Mouse (Mus musculus): Measurements from ENCODE around the gene Nfkb1. TPM values are rescaled to one million over a fixed set of nuclear protein-coding genes. Genes with fewer than 3 reads are reported as not detected.

Nfkb1 gene
- polyA plus RNA-seq, 1 experiment, result 46.0 TPM

DNA sequence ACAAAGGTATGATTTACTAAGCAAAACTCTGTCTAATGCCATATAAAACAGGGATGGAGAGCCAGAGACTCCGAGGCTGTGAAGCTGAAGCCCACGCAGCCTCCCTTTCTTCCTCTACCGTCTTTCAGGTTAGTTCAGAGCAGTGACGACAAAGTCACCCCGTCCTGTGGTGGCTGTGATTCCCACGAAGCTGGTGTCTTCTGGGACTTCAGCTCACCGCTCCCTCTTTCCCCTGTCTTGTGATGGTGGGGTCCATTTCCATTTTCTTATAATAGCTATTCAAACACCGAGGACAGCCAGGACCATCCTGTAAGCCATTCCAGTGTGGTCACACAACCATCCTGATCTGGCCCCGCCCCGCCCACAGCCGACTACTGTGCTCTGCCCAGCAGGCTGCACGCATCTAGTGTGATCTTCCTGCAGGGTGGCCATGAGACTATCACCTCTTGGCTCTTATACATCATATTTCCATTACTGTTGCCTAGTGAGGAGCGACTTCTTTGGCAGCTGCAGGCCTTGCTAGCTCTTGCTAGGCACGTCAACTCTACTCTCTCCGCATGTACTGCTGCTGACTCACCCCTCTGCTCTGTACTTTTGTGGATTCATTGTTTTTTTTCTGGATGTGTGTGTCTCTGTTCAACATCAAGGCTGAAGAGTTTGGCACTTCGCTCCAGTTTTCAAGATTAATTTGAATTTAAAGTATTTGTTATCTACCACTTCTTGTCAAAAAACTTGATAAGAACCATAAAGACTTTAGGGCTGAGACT is 50.3 kb downstream of the Nfkb1 start:
- Histone ChIP-seq H3K27me3 (replicated peaks; ENCODE audit: control insufficient read depth, insufficient read depth, low read length) (no peaks in the 10 kb centered on the region), H3K4me1 (ENCODE audit: control insufficient read depth, insufficient read depth, low read length) (no peaks in the 10 kb centered on the region), H3K27ac (ENCODE audit: insufficient read depth, low read depth, low read length) (no peak overlapping the region), H3K4me3 (ENCODE audit: insufficient read depth, low read depth, low read length) (no peak overlapping the region), H3K36me3 (ENCODE audit: control insufficient read depth, insufficient read depth, low read length) (no peaks in the 10 kb centered on the region)
- DNase-seq, result no peak
- TF ChIP-seq CTCF (conservative IDR thresholded peaks at IDR 0.05; ENCODE audit: insufficient read depth, insufficient read length, low read depth, low read length) (no peak), POLR2A (IDR thresholded peaks at IDR 0.05; ENCODE audit: low read depth, low read length) (no peak)
- 95% methylated on average over 16 of the region's 16 CpGs for WGBS

- 79% methylated on average over 5 of the region's 5 CpGs for WGBS
- H3K4me1 ChIP-seq (ENCODE audit: control insufficient read depth, insufficient read depth, low read length), result no peaks in the 10 kb centered on the region
- DNase-seq, result no peak
- no peak for TF ChIP-seq POLR2A (IDR thresholded peaks at IDR 0.05; ENCODE audit: low read depth, low read length)
- TF ChIP-seq CTCF (conservative IDR thresholded peaks at IDR 0.05; ENCODE audit: insufficient read depth, insufficient read length, low read depth, low read length), result no peak
- no peaks in the 10 kb centered on the region for H3K27me3 ChIP-seq (replicated peaks; ENCODE audit: control insufficient read depth, insufficient read depth, low read length)
- no peaks in the 10 kb centered on the region for H3K36me3 ChIP-seq (ENCODE audit: control insufficient read depth, insufficient read depth, low read length)
- H3K4me3 ChIP-seq (ENCODE audit: insufficient read depth, low read depth, low read length), result no peak overlapping the region
- no peak overlapping the region for H3K27ac ChIP-seq (ENCODE audit: insufficient read depth, low read depth, low read length)
These were observed 51.1 kb downstream of the Nfkb1 start for GRCm38 (mm10) chr3:135640203-135640602.

DNA sequence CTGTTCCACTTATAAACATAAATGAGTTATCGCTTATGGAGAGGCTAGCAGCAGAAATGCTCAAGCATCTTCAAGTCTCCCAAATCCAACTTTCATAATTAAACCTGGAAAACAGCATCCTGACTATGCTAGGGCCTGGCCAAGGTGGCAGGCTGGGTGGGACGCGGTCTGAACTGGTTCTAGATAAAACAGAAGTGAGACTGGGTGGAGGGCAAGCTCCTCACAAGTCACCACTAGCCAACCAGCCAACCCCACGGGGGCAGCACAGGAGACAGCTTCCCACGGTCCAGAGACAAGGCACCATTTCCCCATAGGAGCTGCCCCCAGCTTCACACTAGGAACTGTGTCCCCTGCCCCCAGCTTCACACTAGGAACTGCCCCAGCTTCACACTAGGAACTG is 53.8 kb downstream of the Nfkb1 start:
- no peak overlapping the region for H3K4me3 ChIP-seq (ENCODE audit: insufficient read depth, low read depth, low read length)
- H3K36me3 ChIP-seq (ENCODE audit: control insufficient read depth, insufficient read depth, low read length), result no peaks in the 10 kb centered on the region
- no peaks in the 10 kb centered on the region for H3K27me3 ChIP-seq (replicated peaks; ENCODE audit: control insufficient read depth, insufficient read depth, low read length)
- TF ChIP-seq POLR2A (IDR thresholded peaks at IDR 0.05; ENCODE audit: low read depth, low read length) (no peak), CTCF (conservative IDR thresholded peaks at IDR 0.05; ENCODE audit: insufficient read depth, insufficient read length, low read depth, low read length) (no peak)
- WGBS, result 84% methylated on average over 5 of the region's 5 CpGs
- no peak for DNase-seq
- no peaks in the 10 kb centered on the region for H3K4me1 ChIP-seq (ENCODE audit: control insufficient read depth, insufficient read depth, low read length)
- H3K27ac ChIP-seq (ENCODE audit: insufficient read depth, low read depth, low read length), result no peak overlapping the region

DNA sequence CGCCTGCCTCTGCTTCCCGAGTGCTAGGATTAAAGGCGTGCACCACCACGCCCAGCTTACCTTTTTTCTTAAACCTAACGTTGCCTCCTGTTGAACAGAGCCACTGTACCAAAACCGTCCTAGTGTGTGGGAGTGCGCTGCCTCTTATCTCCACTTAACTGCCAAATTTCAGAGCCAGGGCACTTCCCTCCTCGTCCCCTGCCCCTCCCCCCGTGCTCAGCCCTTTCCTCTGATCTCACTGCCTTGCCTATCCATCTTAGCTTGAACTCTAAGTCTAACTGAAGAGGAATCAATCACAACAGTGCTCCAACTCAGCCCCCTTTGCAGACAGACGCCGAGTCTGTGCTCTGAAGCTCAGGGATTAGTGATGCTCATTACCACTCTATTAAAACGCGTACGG is 54.9 kb downstream of the Nfkb1 start:
- no peak overlapping the region for H3K27ac ChIP-seq (ENCODE audit: insufficient read depth, low read depth, low read length)
- no peaks in the 10 kb centered on the region for H3K27me3 ChIP-seq (replicated peaks; ENCODE audit: control insufficient read depth, insufficient read depth, low read length)
- no peak for TF ChIP-seq CTCF (conservative IDR thresholded peaks at IDR 0.05; ENCODE audit: insufficient read depth, insufficient read length, low read depth, low read length)
- no peak for TF ChIP-seq POLR2A (IDR thresholded peaks at IDR 0.05; ENCODE audit: low read depth, low read length)
- peak; percentile 6 for DNase-seq
- H3K4me3 ChIP-seq (ENCODE audit: insufficient read depth, low read depth, low read length), result no peak overlapping the region
- 65% methylated on average over 14 of the region's 14 CpGs for WGBS
- no peaks in the 10 kb centered on the region for H3K4me1 ChIP-seq (ENCODE audit: control insufficient read depth, insufficient read depth, low read length)
- H3K36me3 ChIP-seq (ENCODE audit: control insufficient read depth, insufficient read depth, low read length), result no peaks in the 10 kb centered on the region

- Histone ChIP-seq H3K36me3 (ENCODE audit: control insufficient read depth, insufficient read depth, low read length) (no peaks in the 10 kb centered on the region), H3K4me1 (ENCODE audit: control insufficient read depth, insufficient read depth, low read length) (no peaks in the 10 kb centered on the region), H3K4me3 (ENCODE audit: insufficient read depth, low read depth, low read length) (no peak overlapping the region), H3K27ac (ENCODE audit: insufficient read depth, low read depth, low read length) (no peak overlapping the region), H3K27me3 (replicated peaks; ENCODE audit: control insufficient read depth, insufficient read depth, low read length) (no peaks in the 10 kb centered on the region)
- no peak for TF ChIP-seq CTCF (conservative IDR thresholded peaks at IDR 0.05; ENCODE audit: insufficient read depth, insufficient read length, low read depth, low read length)
- TF ChIP-seq POLR2A (IDR thresholded peaks at IDR 0.05; ENCODE audit: low read depth, low read length), result no peak
- DNase-seq, result no peak
- WGBS, result 79% methylated on average over 14 of the region's 14 CpGs
These were observed 55.5 kb downstream of the Nfkb1 start for GRCm38 (mm10) chr3:135635646-135636434.

- no peaks in the 10 kb centered on the region for H3K4me1 ChIP-seq (ENCODE audit: control insufficient read depth, insufficient read depth, low read length)
- H3K27me3 ChIP-seq (replicated peaks; ENCODE audit: control insufficient read depth, insufficient read depth, low read length), result no peaks in the 10 kb centered on the region
- DNase-seq, result no peak
- TF ChIP-seq CTCF (conservative IDR thresholded peaks at IDR 0.05; ENCODE audit: insufficient read depth, insufficient read length, low read depth, low read length) (no peak), POLR2A (IDR thresholded peaks at IDR 0.05; ENCODE audit: low read depth, low read length) (no peak)
- 90% methylated on average over 1 of the region's 1 CpGs for WGBS
- no peak overlapping the region for H3K4me3 ChIP-seq (ENCODE audit: insufficient read depth, low read depth, low read length)
- no peak overlapping the region for H3K27ac ChIP-seq (ENCODE audit: insufficient read depth, low read depth, low read length)
- H3K36me3 ChIP-seq (ENCODE audit: control insufficient read depth, insufficient read depth, low read length), result no peaks in the 10 kb centered on the region
These were observed 56.3 kb downstream of the Nfkb1 start for GRCm38 (mm10) chr3:135635030-135635429.

DNA sequence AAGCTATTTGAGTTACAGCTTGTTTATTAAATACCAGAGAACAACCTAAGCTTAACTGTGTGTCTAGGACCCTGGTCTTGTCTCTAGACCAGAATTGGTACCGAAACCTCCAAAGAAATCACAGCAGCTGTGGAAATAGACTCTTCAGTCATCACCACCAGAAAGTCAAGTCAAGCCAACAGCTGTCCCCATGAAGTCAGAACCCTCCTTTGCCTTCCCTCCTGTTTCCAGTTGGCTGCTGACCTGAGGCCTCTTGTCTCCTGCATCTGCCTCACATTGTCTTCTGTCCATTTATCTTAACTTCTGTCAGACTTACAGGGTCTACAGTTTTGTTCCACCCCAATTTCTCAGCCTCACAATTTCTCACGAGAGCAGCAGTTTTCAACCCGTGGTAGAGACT is 57.1 kb downstream of the Nfkb1 start:
- Histone ChIP-seq H3K27ac (ENCODE audit: insufficient read depth, low read depth, low read length) (no peak overlapping the region), H3K4me1 (ENCODE audit: control insufficient read depth, insufficient read depth, low read length) (no peaks in the 10 kb centered on the region), H3K27me3 (replicated peaks; ENCODE audit: control insufficient read depth, insufficient read depth, low read length) (no peaks in the 10 kb centered on the region), H3K4me3 (ENCODE audit: insufficient read depth, low read depth, low read length) (no peak overlapping the region), H3K36me3 (ENCODE audit: control insufficient read depth, insufficient read depth, low read length) (no peaks in the 10 kb centered on the region)
- DNase-seq, result no peak
- TF ChIP-seq CTCF (conservative IDR thresholded peaks at IDR 0.05; ENCODE audit: insufficient read depth, insufficient read length, low read depth, low read length) (no peak), POLR2A (IDR thresholded peaks at IDR 0.05; ENCODE audit: low read depth, low read length) (no peak)
- 90% methylated on average over 3 of the region's 3 CpGs for WGBS

Data from kidney, adult 2 months (tissue).